Mouse (Mus musculus) layer of hippocampus, adult 11-12 months (tissue): ENCODE data around the gene Sipa1l3.
A peak's percentile ranks its signal among the peaks of the same experiment; 100 is the strongest.

Experiments used
- DNase-seq: peaks from one replicate; pipeline ENCODE4 v3.0.0; 2022; ENCODE audit warnings: low spot score

The Sipa1l3 gene

DNA sequence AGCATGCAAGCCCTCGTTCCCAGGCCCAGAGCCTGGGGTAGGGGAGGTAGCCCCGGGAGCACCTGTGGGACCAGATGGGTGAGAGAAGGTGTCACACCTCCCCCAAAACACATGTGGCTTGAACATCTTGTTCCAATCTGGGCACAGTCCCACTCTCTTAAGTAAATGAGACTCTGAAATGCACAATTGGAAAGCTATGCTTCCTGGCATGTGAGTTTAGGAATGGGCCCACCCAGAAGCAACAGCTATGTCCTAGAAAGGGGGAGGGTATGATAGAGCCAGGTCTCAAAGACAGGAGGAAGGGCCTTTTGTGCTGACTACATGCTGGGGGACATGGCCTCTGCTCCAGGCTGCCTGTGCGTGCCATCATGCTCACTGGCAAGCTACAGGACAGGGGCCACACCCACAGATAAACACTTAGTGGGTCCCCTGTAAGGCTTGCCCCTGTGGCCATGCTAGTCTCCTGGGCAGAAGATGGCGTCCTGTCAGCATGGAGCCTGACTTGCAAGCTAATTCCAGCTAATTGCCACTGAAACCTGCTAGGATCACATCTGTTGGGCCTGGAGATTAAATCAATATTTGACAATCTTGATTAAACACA lies 107.1 kb downstream of the Sipa1l3 start:
- DNase-seq = no peak

DNA sequence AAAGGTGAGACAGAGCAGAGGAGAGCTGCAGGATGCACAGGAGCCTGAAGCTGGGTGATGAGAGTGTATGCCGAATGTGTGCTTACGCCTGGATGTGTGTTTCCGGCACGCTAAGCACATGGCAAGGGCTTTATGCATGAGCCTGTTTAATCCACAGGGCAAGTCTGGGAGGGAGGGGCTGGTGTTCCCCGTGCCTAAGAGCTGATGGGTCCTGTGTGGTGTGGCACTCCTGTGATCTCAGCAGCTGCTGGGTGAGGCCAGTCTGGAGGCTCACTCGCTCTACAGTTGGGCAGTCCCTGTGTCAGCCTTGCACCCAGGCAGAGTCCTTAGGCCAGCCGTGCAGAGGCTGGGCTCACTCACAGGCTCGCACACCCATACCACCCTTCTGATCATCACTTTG lies 108.0 kb downstream of the Sipa1l3 start:
- DNase-seq = no peak

DNA sequence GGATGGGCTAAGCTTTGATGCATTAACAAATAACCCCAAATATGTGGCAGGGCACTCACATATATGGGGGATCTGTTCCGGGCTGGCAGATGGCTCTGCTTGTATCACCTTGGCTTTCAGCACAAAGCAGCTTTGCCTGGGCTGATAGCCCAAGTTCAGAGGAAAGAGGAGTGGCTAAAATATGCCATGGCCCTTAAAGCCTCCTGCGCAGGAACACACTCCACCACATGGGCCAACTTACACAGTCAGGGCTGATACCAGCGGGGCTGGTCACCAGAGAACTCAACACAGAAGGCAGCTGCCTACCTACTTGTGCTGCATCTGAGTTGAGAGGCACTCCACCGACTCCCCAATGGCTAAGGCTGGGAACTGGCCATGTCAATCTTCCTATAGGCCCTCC lies 111.6 kb downstream of the Sipa1l3 start:
- DNase-seq = no peak

DNA sequence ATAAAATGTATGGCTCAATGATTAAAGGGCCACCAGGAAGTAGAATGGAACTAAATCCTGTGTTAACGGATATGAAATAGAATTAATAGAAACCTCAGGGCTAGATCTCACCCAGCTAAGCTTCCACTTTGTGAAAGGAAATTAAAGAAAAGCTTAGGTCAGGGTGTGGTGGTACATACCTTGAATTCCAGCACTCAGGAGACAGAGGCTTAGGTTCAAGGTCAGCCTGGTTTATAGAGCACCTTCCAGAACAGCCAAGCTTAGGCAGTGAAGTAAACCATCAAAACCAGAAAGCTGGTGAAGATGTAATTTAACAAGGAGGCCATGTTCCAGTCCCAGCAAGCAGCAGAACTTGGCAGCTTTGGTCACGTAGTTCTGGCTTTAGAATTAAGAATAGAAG lies 114.3 kb downstream of the Sipa1l3 start:
- DNase-seq = no peak

DNA sequence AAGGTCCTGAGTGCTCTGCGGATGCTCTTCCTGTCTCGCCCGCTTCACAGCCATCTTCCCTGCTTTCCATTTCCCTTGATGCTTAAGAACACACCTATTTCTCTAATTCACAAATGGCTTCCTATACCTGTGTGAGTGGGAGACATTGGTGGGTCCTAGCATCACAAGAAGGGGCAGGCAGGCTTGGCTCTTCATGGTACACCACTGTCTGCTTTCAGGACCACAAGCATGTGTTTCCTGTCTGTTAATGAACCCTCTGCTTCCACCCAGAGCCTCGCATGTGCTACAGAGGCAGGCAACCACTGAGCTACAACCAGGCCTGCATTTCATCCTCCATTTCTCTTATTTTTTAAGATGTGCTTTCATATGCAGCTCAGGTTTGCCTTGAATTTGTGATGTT lies 116.4 kb downstream of the Sipa1l3 start:
- DNase-seq = no peak

DNA sequence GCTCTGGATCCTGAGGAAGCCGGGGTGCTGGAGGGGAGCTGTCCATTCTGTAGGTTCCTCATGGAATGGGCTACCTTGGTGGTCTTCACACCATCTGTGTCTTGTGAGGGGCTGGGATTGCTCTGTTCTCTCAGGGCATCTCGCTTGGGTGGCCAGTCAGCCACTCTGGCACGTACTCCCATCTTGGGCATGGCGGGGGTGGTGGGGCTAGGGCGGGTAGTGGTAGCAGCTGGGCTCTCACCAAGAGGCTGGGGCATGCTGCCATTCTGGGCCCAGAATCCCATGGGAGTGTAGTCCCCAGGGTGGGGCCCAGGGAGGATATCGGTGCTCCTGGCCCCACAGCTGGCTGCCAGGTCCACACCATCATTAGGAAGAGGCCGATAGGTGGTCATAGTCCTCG lies 118.0 kb downstream of the Sipa1l3 start:
- no peak for DNase-seq

DNA sequence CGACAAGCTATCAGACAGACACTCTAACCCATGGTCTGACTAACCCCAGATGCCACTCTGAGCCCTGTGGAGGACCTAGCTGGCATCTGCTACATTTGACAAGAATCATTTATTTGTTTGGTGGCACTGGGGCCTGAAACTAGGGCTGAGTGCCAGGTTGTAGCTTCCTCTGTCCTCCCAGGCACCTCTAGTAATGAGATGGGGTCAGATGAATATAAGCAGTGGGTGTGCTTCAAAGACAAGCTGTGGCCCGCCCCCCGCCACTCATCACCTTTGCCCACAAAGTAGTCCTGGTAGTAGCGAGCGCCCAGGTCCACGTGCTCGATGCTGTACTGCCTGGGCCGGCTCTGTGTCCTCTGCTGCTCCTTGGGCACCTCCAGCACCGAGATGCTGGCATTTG lies 119.4 kb downstream of the Sipa1l3 start:
- DNase-seq = no peak

DNA sequence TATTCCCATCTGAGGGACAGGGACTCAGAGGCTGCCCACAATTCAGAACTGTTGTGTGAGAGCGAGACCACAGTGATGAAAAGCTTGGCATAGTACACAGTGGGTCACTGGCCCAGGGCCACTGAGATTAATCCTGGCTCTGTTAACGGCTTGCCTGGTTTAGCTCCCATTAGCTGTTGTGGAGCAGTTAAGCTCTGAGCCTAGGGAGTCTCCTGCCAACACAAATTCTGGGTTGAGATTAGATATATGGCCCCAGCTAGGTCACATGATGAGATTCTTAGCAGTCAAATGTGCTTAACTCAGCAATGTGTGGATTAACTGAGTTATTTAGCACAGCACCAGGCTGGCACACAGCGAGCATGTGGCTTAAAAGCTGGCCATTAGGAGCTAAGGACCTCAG lies 121.0 kb downstream of the Sipa1l3 start:
- no peak for DNase-seq

DNA sequence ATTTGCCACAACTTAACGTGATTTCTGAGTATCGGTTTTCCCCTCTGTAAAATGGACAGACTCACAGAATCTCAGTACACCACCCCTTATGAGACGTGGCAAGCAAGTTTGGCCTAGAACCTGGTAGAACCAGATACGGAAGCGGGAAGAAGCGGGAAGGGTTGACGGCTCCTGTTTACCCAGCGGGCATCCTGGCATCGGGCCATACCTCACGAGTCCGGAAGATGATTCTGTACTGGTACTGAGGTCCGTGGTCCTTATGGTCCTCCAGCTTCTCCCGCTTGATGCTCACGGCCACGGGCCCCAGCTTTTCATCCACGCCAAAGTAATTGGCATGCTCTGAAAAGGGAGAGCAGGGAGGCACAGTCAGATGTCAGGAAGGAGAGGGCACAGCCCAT lies 121.5 kb downstream of the Sipa1l3 start:
- DNase-seq = no peak

DNA sequence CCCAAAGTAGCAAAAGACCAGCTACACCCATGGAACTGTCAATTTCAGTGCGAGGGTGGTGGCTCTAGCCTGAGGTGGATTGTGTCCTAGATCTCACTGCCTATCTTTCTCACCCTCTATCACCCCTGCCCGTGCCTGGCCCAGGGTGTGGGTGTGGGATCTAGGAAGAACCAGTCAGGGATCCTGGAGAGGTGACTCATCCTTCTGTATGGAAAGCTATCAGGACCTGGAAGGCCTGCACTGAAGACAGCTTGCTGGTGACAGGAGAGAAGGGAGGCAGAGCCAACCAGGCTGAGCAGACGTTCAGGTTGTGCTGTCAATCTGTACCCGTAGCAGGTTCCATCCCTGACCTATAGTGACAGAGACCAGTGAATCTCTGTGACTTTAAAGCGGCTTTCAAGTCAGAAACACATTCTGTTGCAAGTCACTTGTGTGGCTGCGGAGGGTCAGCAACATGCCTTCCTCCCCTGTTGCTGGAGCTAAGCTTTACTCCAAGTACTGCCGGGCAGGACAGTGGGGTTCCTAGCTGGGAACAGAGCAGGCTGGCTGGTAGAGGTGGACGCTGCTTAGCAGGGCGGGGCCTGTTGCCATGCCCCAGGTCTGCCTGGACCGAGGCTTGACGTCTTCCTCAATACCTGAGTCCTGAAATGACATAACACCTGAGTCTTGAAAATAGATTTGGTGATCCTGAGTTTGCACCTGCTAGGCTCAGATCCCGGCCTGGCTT lies 122.1 kb downstream of the Sipa1l3 start:
- DNase-seq = no peak

DNA sequence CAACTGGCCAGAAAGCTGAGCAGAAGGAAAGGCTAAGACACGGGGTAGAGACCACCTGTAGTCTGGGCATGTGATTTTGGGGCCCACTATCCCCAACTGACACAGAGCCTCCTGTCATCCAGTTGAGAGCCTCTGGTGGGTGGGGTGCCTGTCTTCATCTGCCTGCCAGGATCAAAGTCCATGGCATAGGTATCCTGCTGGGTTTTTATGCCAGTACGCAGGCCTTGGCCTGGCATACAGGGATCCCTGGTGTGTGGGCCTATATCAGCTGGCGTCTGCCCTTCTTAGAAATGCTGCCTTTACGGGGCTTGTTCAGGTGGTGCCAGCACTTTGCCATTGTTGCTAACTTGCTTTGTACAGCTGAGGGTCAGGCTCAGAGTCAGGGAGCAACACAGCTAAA lies 123.3 kb downstream of the Sipa1l3 start:
- no peak for DNase-seq

DNA sequence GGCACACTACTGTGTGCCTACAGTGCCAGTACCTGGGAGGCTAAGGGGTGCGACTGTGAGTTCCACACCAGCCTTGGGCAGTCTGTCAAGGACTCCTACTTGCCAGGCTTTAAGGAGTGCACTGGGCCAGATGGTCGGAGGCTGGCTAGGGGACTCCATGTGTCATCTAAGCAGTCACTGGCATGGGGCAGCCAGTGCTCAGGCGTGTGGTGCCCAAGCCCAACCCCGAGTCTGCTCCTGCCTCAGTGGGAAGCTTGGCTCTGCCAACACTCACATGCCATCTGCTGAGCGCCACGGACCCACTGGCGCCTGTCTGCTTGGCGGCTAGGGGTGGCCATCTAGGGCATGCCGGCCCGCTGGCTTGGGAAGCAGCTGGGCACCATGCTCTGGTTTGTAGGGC lies 125.1 kb downstream of the Sipa1l3 start:
- DNase-seq = no peak

DNA sequence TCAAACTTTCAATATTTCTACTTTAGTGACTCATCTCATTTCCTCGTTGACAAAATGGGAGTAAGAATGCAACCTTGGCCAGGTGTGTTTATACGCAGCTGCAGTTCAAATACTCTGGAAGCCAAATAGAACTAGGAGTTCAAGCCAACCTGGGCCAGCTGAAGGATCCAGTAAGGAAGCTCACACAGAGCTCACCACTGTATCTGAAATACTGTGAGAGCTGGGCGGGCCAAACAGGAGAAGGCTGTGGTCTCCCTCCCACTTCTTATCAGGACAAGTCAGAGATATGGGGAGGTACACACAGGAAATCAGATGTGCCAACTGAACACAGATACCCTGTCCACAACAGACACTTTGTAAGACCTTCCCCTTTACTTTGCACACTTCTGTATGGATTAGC lies 125.6 kb downstream of the Sipa1l3 start:
- no peak for DNase-seq

DNA sequence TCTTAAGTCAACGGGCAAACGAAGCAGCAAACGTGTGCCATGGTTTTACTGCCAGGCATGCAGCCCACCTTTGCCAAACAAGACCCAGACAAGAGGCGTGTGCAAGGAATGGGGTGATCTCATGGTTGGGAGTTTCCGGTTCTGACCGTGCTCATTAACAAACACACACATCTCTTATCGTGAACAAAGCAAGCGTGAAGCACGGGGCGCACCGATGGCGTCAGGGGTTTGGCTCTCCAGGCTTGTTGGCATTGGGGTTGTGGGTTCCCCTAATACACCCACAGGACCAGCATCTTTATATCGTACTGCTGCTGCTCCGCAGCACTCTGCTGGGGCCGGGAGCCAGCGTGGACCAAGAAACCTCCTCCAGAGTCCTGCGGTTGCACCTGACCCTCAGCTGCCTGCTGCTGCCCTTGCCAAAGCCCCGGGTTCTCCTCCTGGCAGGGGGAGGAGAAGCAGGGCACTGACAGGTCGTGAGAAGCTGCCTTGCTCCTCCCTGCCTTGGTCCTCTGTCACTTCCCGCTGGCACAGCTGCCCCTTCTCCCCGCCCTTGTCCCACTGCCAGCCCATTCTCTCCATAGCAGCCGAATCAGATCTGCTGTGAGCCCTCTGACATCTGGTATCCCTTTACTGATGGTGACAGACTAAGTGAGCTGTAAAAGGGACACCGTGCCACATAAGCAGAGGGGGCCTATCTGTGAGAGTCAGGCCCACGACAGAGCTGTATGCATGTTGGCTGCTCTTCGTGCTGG lies 126.5 kb downstream of the Sipa1l3 start:
- DNase-seq = no peak

DNA sequence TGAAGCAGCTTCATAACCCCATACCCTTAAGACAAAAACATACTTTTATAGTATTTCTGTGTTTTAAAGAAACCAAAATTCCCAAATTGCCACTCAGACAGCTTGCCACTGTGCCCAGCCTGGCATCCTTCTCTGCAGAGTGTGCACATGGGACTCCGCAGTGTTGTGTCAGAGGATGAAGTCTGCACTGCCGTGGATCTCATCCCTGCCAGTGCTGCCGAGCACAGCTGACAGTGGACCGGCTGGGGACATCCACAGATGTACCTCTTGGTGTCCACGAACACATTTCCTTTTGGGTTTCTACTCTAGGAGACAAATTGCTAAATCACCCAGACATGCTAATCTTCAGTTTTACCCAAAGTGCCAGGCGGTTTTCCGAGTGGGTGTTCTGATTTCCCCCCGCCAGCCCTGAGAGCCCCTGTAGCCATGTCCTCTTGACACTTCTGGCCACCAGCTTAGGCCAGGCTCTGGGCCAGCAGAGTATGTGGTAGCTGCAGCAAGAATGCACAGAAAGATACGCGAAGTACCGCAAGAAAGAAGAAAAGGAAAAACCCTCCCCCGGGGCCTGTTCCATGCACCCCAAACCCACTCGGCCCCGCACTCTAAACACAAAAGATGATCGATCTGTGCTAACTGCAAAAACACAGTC lies 127.2 kb downstream of the Sipa1l3 start:
- DNase-seq = no peak

DNA sequence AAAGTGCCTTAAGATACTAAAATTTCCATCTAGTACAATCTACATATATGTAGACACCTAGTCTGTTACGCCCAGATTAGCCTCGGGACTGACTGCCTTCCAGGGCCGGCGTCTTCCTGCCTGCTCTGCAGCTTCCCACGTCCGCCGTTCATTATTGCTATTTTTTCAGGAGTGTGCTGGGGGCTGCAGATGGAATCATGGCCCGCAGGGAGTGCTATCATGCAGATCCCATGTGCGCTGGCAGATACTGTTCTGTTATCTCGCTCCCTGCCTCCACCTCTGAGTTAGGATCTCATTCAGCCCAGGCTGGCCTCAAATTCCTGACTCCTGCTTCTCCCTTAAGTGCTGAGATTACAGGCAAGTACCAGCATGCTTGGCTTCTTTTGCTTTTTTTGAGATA lies 128.2 kb downstream of the Sipa1l3 start:
- no peak for DNase-seq

DNA sequence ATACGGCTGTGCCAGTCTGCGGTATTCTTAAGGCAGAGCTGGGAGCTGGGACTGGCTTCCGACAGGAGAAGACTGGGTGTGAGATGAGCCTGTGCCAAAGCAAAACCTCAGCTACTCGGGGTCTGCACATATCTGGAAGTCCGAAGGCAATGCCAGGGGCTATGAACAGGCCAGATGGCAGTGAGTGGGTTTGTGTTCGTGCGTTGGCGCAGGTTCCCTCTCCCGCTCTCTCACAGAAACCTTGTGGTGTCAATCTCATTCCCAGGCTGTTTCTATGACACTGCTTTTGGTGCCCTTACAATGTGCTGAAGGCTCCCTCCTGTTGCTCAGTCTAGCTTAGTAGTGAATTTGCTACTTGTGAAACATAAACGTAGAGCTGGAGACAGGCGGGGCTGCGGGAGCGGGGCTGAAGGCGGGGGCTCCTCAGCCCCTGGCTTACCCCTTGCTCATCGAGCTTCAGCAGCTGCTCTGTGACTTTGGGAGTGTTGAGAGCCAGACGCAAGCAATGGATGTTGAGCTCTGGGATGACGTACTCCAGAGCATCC lies 130.8 kb downstream of the Sipa1l3 start:
- DNase-seq = peak; percentile 62

DNA sequence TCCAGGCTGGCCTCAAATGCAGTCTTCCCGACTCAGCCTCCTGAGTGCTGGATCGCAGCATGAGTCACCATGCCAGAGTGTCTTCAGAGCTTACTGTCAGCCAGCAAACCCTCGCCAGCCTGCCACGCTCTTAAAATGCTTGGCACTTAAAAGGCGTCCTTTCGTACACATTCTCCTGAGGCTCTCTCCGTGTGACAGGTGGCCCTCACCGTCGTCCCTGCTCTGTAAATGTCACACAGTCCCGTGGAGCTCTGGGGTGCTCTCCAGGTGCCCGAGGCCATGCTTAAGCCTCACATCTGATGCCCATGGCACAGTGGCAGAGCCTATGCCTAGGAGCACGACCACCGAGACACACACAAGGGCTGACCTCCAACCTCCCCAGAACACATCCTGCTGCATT lies 132.1 kb downstream of the Sipa1l3 start:
- DNase-seq = no peak

DNA sequence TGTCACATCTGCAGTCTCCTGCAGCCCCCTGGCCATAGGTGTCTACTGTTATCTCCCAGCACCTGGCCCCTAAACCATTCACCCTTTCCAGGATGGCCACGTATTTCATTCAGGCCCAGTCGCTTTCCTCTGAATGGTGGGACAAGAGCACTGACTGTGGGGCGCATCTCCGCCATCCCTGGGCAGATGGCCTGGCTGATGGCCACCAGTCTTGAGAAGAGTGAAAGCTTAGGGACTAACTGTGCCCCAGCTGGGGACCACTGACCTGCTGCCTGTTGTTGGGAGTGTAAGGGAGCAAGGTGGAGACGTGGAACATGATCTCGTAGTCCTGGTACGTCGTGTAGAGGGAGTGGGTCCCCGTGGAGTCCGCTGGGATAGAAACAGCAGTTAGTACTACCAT lies 132.7 kb downstream of the Sipa1l3 start:
- no peak for DNase-seq

DNA sequence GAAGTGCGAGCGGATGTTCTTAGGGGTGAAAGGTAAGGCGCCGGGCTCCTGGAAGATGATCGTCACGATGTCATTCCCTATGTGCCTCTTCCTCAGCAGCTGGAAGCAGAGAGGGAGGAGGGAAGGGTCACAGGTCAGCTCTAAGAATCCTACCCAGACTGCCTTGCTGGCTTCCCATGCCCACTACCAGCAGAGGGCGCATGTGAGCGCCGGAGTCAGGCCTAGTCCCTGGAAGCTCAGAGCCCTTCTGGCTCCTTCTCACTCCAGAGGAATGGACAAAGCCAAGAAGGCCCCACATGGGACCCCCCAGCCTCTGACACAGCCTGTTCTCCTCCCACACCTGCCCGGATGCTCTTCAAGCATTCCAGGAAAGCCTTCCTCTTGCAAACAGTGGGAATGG lies 135.2 kb downstream of the Sipa1l3 start:
- DNase-seq = peak; percentile 85

DNA sequence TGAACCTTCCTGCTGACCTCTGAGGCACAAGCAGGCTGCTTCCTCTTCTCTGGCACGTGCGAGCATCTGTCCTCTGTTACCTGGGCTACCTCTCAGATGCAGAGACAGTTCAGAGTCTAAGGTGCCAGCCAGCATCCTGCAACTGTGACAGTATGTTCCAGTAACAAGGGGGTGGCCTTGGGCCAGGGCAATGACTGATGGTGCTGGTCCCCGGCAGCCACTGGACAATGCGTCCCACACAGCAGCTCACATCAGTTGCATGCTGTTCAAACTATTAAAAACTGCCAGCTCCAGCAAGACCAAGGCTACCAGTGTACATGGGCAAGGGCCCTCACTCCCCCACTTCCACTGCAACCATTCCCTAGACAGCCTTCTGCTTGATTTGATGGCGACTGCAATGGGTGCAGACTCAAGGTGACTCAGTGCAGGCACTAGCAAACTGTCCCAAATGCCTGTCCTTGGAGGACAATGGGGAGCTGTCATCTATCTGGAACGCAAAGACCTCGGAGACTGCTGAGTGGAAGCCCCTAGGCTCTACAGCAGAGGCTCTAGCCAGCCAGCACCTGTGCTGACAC lies 136.9 kb downstream of the Sipa1l3 start:
- no peak for DNase-seq

DNA sequence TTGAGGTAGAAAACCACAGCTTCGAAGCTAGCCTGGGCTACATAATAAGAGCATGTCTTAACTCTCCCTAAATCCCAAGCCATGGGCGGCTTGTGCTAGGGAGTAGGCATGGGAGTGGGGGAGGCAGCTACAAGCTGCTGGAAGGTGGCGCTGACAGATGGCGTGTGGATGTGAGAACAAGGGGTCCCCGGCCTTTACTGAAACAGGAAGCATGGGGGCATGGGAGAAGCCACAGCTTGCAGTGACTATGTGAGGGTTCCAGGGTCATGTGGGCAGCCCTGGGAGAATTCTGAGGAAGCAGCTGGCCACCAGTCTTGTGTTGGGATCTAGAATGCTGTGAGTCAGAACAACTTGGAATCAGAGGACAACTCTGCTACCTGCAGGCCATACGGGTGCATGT lies 144.4 kb downstream of the Sipa1l3 start:
- DNase-seq = no peak
